Mouse (Mus musculus) small intestine, adult 2 months (tissue): Measurements from ENCODE around the gene Abca2. TPM values are rescaled to one million over a fixed set of nuclear protein-coding genes. Genes with fewer than 3 reads are reported as not detected.
A peak's percentile ranks its signal among the peaks of the same experiment; 100 is the strongest.

Source experiments
- H3K27ac ChIP-seq: fragments of 200-500 bp; 2 replicates; pipeline ENCODE4 v1.5.1; 2012; ENCODE audit warnings: low read depth, low read length, control low read depth, inconsistent platforms; ENCODE audit not compliant: insufficient read depth
- H3K27me3 ChIP-seq: fragments of 200-500 bp; 2 replicates; pipeline ENCODE4 v1.6.1; 2012; ENCODE audit warnings: mild to moderate bottlenecking, moderate library complexity, low read length, inconsistent platforms; ENCODE audit not compliant: control insufficient read depth, insufficient read depth
- H3K36me3 ChIP-seq: fragments of 200-500 bp; 2 replicates; pipeline ENCODE4 v1.6.1; 2012; ENCODE audit warnings: mild to moderate bottlenecking, low read length, control low read depth, inconsistent platforms; ENCODE audit not compliant: control insufficient read depth, insufficient read depth
- H3K4me1 ChIP-seq: fragments of 200-500 bp; 2 replicates; pipeline ENCODE4 v1.6.1; 2012; ENCODE audit warnings: low read length, inconsistent platforms, mixed read lengths; ENCODE audit not compliant: control insufficient read depth, insufficient read depth, insufficient read length
- H3K4me3 ChIP-seq: fragments of 200-500 bp; 2 replicates; pipeline ENCODE4 v1.5.1; 2012; ENCODE audit warnings: low read depth, mild to moderate bottlenecking, control low read depth, inconsistent platforms, low read length, moderate library complexity
- CTCF ChIP-seq: fragments of 200-500 bp; IDR thresholded peaks from 2 replicates; pipeline ENCODE4 v1.5.1; 2012; ENCODE audit warnings: low read depth, mild to moderate bottlenecking, control low read depth, inconsistent platforms, low read length, moderate library complexity, mixed read lengths; ENCODE audit not compliant: insufficient replicate concordance, insufficient read length; ENCODE audit errors: extremely low read depth
- POLR2A ChIP-seq: fragments of 200-500 bp; IDR thresholded peaks from 2 replicates; pipeline ENCODE4 v1.6.1; 2012; ENCODE audit warnings: low read depth, mild to moderate bottlenecking, control low read depth, inconsistent platforms, low read length, moderate library complexity
- WGBS: fragments of 180-500 bp; shearing (Covaris S2); methylation state at CpG from one replicate; pipeline ENCODE4 v1.1.7; 2018; 5-methylcytosine and 5-hydroxymethylcytosine counted together
- polyA plus RNA-seq: library from polyadenylated mRNA; depleted of rRNA; stranded (reverse); fragments of >200 nt; gene quantifications from 2 replicates; pipeline ENCODE4 v1.2.3, GENCODE M21; 2012

Abca2 gene
- polyA plus RNA-seq, 1 experiment, result 15.0 TPM

DNA sequence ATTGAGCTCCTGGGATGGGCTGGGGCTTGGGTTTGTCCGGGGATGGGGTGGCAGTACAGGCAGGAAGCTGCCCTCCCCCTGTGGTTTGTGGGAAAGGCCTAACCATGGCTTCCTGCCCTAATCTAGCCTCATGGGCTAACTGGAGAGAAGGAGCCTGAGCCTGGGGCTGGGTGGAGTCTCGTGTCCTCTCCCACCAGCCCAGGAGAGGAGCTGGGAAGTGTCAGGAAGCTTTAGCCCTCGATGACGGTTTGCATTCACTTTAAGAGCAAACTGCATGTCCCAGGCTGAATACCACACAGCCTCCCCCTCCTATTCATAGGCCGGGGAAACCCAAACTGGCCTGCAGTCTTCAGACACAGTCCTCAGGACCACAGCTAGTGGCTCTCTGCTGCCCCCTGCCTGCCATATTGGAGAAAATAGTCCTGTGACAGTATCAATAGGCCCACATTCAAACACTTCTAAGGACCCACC, 1.7 kb upstream of the Abca2 start:
- TF ChIP-seq POLR2A (no peak), CTCF (peak; percentile 85; the same call in 1 of the 2 replicates)
- 0 out of 2 replicates have a peak overlapping the region, but pooled peaks have one; percentile 20 for H3K27ac ChIP-seq

DNA sequence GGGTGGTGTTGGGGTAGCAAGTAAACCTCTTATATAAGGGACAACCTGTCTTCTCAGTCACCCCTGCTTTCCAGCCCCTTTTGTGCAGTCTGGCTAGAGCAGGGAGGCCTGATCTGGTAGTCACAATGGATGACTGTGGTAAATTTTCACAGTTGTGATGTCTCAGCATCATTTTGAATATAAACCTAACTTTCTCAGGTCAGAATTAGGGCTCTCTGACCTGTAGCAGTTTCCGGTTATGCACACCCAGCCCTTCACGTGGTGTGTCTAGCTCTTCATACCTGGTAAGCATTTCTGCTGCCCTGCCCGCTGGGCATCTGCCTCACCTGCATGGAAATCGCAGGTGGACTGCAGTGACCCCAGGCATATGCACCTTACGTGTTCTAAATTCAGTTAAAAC, 1.2 kb upstream of the Abca2 start:
- Histone ChIP-seq H3K4me3 (no peak overlapping the region), H3K27ac (no peak overlapping the region), H3K36me3 (no peaks in the 10 kb centered on the region), H3K4me1 (peaks cover 13% of the 10 kb centered on the region), H3K27me3 (no peaks in the 10 kb centered on the region)
- 94% methylated on average over 5 of the region's 5 CpGs for WGBS
- TF ChIP-seq CTCF (no peak), POLR2A (no peak)

More for the DNA sequence above, 1.7 kb upstream of the Abca2 start:
- Histone ChIP-seq H3K4me3 (no peak overlapping the region), H3K27me3 (no peaks in the 10 kb centered on the region), H3K4me1 (peaks cover 14% of the 10 kb centered on the region), H3K36me3 (no peaks in the 10 kb centered on the region)
- WGBS, result 40% methylated on average over 5 of the region's 5 CpGs

DNA sequence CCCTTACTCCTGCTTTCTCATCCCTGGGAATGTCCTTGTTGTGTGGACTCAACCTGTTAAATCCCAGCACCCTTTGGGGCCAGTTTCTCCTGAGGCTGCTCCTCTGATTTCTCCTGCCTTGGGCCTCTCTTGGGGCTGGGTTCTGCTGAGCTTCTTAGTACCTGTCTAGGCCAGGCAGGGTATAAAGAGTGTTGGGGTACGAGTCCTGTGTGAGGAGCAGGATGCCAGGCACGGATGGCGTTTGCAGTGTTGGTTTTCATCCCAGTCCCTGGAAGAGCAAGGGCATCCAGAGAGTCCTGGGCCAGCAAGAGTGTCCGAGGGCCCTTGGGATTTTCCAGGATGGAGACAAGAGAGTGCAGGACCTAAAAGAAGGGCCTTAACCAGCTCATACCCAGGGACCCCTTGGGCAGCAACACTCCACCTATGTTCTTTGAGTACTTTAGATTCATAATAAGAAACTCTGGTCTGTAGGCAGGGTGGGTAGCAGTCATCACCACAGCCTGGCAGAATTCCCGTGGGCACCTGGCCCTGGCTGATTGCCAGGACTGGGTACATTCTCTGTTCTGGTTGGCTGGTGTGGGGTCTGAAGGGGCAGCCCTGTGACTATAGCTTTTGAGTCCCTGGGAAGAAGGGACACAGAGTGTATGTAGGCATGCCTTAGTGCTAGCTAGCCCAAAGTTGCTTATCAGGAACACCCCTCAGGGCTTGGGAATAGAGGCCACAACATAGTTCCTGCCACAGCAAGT, 1.1 kb downstream of the Abca2 start:
- Histone ChIP-seq H3K4me3 (peak overlapping the region; percentile 80), H3K4me1 (no peaks in the 10 kb centered on the region), H3K27me3 (no peaks in the 10 kb centered on the region), H3K36me3 (no peaks in the 10 kb centered on the region), H3K27ac (no peak overlapping the region)
- WGBS, result 70% methylated on average over 5 of the region's 5 CpGs
- TF ChIP-seq CTCF (no peak), POLR2A (no peak)

DNA sequence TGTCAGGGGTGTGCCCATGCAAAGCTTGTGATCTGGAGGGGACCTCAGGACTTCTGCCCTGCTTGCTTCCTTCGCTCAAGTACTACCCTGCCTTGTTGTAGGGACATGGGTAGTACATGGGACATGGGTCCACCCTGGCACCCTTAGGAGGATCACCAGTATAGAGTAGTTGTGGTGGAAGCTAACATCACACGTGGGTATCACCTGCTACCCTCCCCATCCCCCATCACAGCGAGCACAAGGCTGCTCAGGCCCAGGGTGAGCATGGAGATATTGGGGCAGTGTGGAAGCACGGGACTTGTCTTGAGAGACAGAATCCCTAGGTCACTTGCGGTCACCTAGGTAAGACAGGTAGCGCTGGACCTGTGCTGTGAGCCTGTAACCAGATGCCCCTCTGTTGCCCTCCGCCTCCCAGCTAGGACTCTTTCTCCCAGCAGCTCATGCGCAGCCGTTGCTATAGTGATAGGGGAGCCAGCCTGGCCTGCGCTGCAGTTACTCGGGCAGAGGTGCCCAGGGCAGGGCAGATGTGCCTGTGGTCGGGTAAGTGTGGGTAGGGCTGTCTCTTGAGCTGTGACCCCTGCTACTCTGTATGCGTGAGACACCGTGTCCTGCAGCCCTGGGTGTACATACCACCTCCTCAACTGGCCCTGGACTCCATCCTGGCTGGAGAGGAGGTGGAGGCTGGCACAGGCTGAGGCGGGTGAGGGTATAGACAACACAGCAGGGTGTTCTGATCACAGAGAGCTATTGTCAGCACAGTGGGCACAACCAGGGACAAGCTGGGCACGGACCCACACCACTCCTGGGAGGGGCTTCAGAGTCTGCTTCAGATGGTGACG, 2.1 kb downstream of the Abca2 start:
- no peak overlapping the region for H3K27ac ChIP-seq
- no peak overlapping the region for H3K4me3 ChIP-seq
- peaks cover 2% of the 10 kb centered on the region; the same call in 1 of the 2 replicates for H3K4me1 ChIP-seq
- TF ChIP-seq CTCF (no peak), POLR2A (no peak)
- H3K27me3 ChIP-seq, result no peaks in the 10 kb centered on the region
- no peaks in the 10 kb centered on the region for H3K36me3 ChIP-seq
- 89% methylated on average over 17 of the region's 17 CpGs for WGBS

DNA sequence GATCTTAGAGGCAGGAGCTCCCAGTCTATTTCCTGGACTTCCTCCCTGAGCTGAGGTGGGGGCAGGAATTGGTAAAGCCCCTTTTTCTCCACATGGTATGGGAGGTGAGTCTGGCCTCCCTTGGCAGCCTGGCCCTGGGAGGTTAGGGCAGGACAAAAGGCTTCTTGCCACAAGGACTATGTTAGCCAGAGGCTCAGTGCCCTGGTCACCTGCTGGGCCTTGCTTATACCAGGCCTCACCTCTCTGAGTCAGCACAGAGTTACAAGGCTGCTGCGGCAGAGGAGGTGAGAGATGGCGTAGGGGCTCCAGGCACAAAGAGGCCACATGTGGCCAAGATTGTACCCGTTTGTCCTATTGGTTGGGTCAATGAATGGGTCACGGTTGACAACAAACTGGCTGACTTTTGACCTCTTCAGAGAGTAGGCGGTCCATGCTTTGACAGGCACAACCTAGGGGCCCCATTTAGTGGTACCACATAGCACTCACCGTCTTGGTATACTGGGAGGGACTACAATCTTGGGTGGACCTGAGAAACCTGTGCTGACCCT, 2.9 kb downstream of the Abca2 start:
- Histone ChIP-seq H3K4me1 (peaks cover 6% of the 10 kb centered on the region; the same call in 1 of the 2 replicates), H3K36me3 (no peaks in the 10 kb centered on the region), H3K4me3 (no peak overlapping the region), H3K27me3 (no peaks in the 10 kb centered on the region), H3K27ac (no peak overlapping the region)
- TF ChIP-seq CTCF, result no peak
- TF ChIP-seq POLR2A, result no peak
- 85% methylated on average over 6 of the region's 6 CpGs for WGBS

DNA sequence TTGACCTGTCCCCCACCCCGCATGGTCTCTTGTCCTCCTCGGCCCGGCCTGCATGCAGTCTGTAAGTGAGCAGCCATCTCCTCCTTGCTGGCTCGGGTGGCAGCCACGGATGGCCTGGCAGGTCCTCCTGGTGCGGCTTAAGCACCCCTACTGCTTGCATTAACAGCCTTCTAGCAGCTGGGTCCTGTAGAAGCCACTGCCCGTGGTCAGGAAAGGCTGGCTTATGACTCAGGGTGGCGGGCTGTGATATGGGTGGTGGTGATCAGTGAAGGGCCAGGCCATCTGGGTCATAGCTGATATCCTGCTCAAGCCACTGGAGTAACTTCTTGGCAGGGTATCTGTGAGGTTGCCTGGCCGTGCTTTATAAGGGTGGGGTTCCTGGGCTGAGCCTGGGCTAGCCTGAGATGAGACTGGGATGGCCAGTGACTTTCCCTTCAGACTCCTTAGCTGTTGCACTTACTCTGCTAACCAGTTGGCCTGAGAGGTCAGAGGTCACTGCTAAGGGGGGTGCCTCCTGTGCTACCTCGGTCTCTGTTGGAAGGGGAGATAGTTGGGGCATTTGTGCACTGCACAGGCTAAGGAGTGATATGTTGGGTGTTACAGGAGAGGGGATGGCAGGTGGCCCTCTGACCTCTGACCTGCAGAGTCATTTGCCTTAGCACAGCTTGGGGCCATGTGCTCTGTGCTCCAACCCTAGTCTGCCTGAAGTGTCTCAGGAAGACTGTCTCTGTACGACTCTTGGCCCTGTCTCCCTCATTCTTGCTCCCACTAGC, 4.0 kb downstream of the Abca2 start:
- Histone ChIP-seq H3K4me3 (no peak overlapping the region), H3K36me3 (no peaks in the 10 kb centered on the region), H3K27me3 (no peaks in the 10 kb centered on the region), H3K4me1 (peaks cover 11% of the 10 kb centered on the region; the same call in 1 of the 2 replicates), H3K27ac (no peak overlapping the region)
- TF ChIP-seq POLR2A, result no peak
- TF ChIP-seq CTCF, result no peak
- 86% methylated on average over 11 of the region's 11 CpGs for WGBS
